Mouse (Mus musculus) G1E-ER4 (cell line): Measurements from ENCODE around the gene Tldc1. TPM values are rescaled to one million over a fixed set of nuclear protein-coding genes. Genes with fewer than 3 reads are reported as not detected.

Experiments
- GATA1 ChIP-seq: IDR thresholded peaks from one replicate; pipeline ENCODE4 v1.8.0; 2012; ENCODE audit warnings: low read length, inconsistent platforms
- polyA plus RNA-seq: library from polyadenylated mRNA; stranded (reverse); fragments of >175 nt; gene quantifications from 2 replicates; pipeline ENCODE4 v1.2.3, GENCODE M21; 2012

Tldc1 gene
- 6.4 and 8.3 TPM in 2 replicates for polyA plus RNA-seq

GRCm38 (mm10) chr8:119778263-119778662 lies at the start of gene Tldc1:
TSS of gene Tldc1 (minus strand) at chr8:119778416.
- no peak for TF ChIP-seq GATA1

- no peak for TF ChIP-seq GATA1
Observed at GRCm38 (mm10) chr8:119827721-119828153, 49.5 kb upstream of the Tldc1 start.

GRCm38 (mm10) chr8:119826982-119827381 lies 48.8 kb upstream of the Tldc1 start:
- no peak for TF ChIP-seq GATA1

- no peak for TF ChIP-seq GATA1
Observed at GRCm38 (mm10) chr8:119825950-119826730, 47.9 kb upstream of the Tldc1 start.

GRCm38 (mm10) chr8:119824809-119825273 lies 46.6 kb upstream of the Tldc1 start:
- no peak for TF ChIP-seq GATA1

- no peak for TF ChIP-seq GATA1
Observed at GRCm38 (mm10) chr8:119824100-119824499, 45.9 kb upstream of the Tldc1 start.

DNA sequence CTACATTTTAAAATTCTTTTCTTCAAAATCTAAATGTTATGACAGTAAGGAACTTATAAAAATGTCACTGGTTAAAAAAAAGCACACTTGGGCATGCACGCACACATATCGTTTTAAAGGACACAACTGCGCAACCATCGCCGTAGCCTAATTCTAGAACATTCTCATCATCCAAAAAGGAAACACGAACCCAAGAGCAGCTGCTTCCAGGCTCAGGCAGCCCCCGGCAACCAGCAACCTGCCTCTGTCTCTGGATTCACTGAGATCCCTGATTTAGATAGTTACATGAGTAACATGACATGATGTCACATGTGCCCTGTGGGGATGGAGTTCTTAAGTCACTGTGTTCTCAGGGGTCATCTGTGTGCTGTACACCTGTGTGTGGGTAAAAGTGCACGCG lies 45.1 kb upstream of the Tldc1 start:
- TF ChIP-seq GATA1, result no peak

- no peak for TF ChIP-seq GATA1
Observed at GRCm38 (mm10) chr8:119821691-119822090, 43.5 kb upstream of the Tldc1 start.

- TF ChIP-seq GATA1, result no peak
Observed at GRCm38 (mm10) chr8:119819976-119820375, 41.8 kb upstream of the Tldc1 start.

- no peak for TF ChIP-seq GATA1
Observed at GRCm38 (mm10) chr8:119819316-119819715, 41.1 kb upstream of the Tldc1 start.

DNA sequence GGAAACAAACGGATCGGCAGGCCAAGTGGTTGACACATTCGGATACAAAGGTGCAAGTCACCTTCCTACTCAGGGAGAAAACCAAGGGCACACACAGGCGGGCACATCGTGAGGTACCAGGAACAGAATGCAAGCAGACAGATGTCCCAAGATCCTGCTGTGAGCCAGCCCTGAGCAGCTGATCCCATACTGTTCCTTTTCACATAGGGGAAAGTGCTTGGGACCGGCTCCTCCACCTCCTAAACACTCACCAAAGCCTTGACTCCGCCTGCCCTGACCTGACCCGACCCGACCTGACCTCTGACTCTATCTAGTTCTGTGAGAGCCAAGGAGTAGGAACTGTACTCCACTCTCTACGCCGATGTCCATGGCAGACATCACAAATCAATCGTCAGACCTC lies 39.2 kb upstream of the Tldc1 start:
- TF ChIP-seq GATA1, result no peak

GRCm38 (mm10) chr8:119816219-119816618 lies 38.0 kb upstream of the Tldc1 start:
- TF ChIP-seq GATA1, result no peak

- no peak for TF ChIP-seq GATA1
Observed at GRCm38 (mm10) chr8:119812650-119813431, 34.6 kb upstream of the Tldc1 start.

DNA sequence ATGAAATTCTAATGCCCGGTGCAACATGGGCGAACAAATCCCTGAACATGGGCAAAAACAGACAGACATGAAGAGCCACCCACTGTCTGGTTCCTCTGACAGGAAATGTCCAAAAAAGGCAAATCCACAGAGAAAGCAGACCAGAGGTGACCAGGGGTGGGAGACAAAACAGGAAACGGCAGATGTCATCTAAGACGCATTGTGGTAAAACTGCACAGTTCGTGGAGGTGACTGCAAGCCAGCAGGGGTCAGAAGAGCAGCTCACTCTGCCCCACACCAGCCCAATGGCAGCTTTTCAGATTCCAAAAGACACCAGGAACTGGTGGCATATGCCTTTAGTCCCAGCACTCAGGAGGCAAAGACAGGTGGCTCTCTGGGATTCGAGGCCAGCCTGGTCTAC lies 33.7 kb upstream of the Tldc1 start:
- no peak for TF ChIP-seq GATA1

- no peak for TF ChIP-seq GATA1
Observed at GRCm38 (mm10) chr8:119810953-119811499, 32.8 kb upstream of the Tldc1 start.

DNA sequence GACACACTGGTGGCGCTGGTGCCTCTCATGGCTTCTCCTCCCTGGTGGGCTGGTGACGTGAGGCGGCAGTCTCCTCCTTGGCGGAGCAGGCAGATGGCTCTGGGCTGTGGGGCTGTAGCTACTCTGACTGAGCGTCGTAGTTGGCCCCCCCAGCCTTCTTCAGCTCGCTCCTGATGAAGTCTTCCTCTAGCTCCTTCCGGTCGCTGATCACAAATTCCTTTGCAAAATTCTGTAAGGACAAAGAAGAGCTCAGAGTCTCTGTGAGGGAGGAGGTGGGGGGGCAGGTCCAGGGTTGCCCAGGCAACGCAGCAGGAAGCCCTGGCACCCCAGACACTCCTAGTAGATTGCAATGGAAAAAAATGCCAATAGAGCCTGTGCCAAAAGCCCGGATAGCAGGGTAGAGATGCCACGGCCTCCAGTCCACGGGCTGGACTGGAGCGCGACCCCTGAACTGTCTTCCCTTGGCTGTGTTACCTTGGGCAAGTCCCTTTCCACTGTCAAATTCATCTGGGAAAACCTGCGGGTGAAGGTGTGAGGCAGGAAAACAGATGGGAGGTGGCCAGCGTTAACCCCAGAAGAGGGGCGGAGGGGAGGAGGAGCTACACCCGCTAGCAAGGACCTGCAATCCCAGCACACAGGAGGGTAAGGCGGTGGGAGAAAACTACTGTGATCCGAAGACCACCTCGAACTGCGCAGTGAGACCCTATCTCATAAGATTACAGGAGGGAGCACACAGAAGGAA lies 32.1 kb upstream of the Tldc1 start:
- no peak for TF ChIP-seq GATA1

DNA sequence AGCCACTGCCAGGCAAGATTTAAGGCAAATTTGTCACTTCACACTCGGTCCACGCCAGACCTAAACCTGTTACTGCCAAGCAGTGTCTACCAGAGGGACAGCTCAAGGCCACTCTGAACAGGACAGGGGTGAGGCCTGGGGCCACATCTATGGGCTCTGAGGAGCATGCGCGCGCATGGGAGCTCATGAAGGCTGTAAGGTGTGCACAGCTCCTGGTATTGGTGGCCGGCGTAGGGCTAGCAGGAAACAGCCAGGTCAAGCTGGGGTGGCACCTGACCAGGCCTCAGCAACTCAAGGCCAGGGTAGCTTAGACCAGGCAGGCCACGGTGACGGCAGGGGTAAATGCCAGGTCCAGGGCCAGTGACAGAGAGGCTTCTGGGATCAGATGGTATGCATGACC lies 31.4 kb upstream of the Tldc1 start:
- no peak for TF ChIP-seq GATA1
